Mouse (Mus musculus): ENCODE measurements at regions not wholly inside any gene's neighbourhood (a gene's known extent, or its start where the extent isn't known, plus 50 kb on each side); places are given as distances from the start of the nearest gene placed in this dataset.

DNA sequence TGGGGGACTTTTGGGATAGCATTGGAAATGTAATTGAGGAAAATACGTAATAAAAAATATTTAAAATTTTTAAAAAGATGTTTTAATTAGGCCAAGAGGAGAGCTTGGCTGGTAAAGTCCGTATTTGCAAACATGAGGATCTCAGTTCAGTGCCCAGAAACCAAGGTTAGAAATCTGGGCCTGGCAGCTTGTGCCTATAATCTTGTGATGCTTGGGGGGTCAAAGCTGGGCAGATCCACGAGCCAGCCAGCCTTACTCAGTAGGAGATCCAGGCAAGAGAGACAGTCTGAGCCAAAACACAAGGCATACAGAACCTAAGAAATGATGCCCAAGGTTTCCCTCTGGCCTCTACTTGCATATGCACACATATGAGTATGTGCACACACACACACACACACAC, 54.1 kb upstream of the Cxadr start:
- no peak for DNase-seq

GRCm38 (mm10) chr16:78242678-78243077, 58.6 kb upstream of the Cxadr start:
- no peak for DNase-seq

DNA sequence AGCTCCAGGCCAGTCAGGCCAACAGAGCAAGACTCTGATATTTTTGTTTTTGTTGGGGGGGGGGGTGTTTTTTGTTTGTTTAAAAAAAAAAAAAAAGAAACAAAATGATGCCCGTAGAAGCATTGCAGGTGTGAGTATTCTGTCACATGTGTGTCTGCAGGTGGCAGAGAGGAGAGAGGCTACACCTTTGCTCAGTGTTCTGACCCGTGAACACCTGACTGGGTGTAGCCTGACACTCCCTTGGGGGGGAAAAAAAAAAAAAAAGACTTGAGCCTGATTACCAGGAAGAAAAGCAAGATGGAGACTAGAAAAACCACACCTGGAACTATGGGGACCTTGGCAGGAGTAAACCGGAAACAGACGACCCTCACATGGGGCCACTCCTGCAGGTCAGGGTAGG, 61.1 kb upstream of the Cxadr start:
- no peak for DNase-seq

GRCm38 (mm10) chr16:78238052-78238701, 63.1 kb upstream of the Cxadr start:
- peak; percentile 24 for DNase-seq

DNA sequence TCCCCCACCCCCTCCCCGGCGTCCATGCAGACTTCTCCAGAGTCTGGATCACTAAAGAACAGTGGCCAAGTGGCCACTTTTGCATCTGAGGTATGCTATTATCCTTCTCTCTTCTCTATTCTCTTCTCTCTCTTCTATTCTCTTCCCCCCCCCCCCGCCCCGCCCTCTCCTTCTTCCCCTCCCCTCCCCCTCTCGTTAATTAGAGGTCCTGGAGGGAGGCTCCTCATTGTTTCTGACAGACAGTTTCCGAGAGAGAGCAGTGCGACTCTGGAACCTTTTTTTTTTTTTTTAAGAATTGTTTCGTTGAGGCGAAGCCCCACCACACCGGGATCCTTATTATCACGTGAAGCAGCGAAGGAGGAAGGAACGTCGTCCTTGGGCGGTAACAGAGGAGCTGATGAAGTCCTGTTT, 63.6 kb upstream of the Cxadr start:
- DNase-seq, result no peak

DNA sequence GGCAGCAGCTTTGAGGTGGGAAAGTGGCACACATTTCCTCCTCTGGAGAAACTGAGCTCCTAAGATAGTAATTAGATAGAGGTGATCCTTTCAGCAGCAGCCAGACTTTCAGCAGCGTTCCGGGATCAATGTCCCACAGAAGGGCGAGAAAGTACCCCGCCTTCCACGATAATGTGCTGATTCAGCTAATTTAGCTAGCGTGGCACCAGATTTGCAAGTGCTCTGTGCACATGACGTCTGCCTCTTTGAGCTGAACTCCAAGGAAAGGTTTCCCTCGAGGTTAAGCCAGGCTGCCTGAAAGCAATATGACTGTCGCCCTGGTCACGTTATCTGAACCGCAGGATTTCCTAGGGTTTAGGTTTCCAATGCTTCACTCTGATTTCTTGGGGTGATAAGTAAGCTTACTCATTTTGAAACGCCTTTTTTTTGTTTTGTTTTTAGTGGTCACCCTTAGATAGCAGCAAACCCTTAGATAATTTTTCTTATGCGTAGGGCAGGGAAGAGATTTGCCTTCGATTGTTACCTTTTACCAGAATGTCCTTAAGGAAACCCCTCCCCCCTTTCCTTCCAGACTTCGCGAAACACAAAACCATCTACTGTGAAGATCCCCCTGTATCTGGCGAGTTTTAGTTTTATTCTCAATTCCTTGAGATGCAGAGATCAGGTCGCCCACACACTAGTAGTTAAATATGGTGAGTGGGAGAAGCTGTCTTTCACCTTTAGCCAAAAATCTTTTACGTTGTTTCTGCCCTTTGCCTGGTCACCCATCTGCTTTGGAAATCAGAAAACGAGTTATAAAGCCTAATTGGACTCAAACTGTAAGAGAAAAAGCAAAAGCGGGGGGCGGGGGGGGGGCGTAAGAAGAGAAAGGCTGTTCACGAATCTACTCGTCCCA, 64.3 kb upstream of the Cxadr start:
- DNase-seq, result no peak

- DNase-seq, result no peak
Measured at GRCm38 (mm10) chr16:78232205-78232604, 69.1 kb upstream of the Cxadr start.

GRCm38 (mm10) chr16:78229013-78229412, 72.3 kb upstream of the Cxadr start:
- DNase-seq, result no peak

GRCm38 (mm10) chr16:78222377-78222776, 78.9 kb upstream of the Cxadr start:
- no peak for DNase-seq

DNA sequence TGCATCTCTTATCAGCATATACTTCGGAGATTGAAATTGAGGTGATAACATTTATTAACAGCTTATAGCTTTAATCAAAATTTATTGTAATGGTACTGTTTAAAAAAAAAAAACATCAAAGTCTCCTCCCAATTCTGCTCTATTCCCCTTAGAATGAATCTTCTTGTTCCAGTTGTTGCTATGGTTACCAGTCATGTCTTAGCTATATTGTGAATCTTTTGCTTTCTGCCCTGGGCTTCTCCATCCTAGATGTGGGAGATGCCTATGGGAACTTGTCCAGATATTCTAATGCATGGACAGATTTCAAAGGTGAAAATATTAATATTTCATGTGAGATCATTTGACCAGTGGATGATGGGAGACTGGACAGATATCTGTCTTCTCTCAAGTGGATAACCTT, 79.5 kb upstream of the Cxadr start:
- DNase-seq, result no peak

- DNase-seq, result peak; percentile 20
Measured at GRCm38 (mm10) chr16:78217633-78218032, 83.7 kb upstream of the Cxadr start.

GRCm38 (mm10) chr16:78216752-78217351, 84.4 kb upstream of the Cxadr start:
- no peak for DNase-seq

GRCm38 (mm10) chr16:78211687-78212086, 89.6 kb upstream of the Cxadr start:
- no peak for DNase-seq

GRCm38 (mm10) chr16:78208321-78208720, 93.0 kb upstream of the Cxadr start:
- DNase-seq, result no peak

- DNase-seq, result no peak
Measured at GRCm38 (mm10) chr16:78204332-78204731, 97.0 kb upstream of the Cxadr start.

- no peak for DNase-seq
Measured at GRCm38 (mm10) chr16:78200044-78200830, 101.1 kb upstream of the Cxadr start.

- DNase-seq, result no peak
Measured at GRCm38 (mm10) chr16:78199252-78199651, 102.0 kb upstream of the Cxadr start.

DNA sequence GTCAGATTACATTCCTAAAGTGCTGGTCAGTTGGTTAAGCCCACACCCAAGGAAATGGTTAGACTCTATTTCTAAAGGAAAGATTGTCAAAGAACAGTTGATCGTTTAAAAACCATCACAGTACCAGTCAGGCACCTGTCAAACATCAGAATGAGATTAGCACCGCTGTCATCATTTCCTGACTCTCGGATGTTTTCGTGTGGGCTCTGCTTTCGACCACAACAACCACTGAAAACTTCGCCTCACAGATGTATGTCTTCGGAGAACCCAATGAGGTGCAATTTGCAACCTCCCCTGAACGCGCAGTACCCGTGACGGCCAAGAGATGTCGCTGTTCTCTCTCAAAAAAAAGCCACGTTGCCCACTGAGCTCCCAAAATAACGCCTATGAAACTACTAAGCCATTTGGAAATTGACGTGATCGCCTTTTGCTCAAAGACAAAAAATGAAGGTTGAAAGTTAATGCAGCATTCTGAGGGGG, 102.6 kb upstream of the Cxadr start:
- peak; percentile 89 for DNase-seq

- DNase-seq, result peak; percentile 93
Measured at GRCm38 (mm10) chr16:78197252-78197896, 103.9 kb upstream of the Cxadr start.

GRCm38 (mm10) chr16:78170627-78171605, 130.4 kb upstream of the Cxadr start:
- DNase-seq, result no peak

DNA sequence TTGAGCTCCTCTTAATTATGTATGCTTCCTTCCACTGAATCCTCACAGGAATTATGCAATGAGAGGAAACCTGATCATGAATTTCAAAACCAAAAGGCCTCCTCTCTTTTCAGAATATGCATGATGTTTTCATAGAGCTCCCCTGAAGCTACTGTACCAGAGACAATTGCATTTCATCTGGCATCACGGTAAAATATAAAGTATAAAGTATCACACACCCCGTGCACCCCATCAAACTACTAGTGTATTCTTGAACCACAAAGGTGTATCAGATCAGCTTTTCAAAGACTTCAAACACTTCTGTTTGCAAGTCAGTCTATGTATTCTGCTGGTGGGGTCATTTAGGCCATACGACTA, 144.4 kb upstream of the Cxadr start:
- no peak for DNase-seq
